Mouse (Mus musculus): ENCODE data around the gene Muc1.

- no peak for TF ChIP-seq CTCF (IDR thresholded peaks at IDR 0.05; ENCODE audit: low read depth)
- TF ChIP-seq EP300 (IDR thresholded peaks at IDR 0.05; ENCODE audit: low read depth) = no peak
Observed at GRCm38 (mm10) chr3:89244982-89245687, 16.3 kb downstream of the Muc1 start.

Measured in liver, postnatal 0 days (tissue).